Mouse (Mus musculus) stomach, postnatal 0 days (tissue): Measurements from ENCODE around the gene 4921536K21Rik. TPM values are rescaled to one million over a fixed set of nuclear protein-coding genes. Genes with fewer than 3 reads are reported as not detected.

Experiments used
- ATAC-seq: fragments of 200-750 bp; cut with Nextera tagmentation; 2 replicates; pipeline ENCODE4 v1.8.0; 2017; ENCODE audit not compliant: low FRiP score, low TSS enrichment
- DNase-seq: peaks from one replicate; pipeline ENCODE4 v3.0.0-alpha.2; 2016; ENCODE audit warnings: low spot score
- H3K27ac ChIP-seq: fragments of 300-500 bp; sonication (generic); replicated peaks from 2 replicates; pipeline ENCODE4 v1.5.1; 2014; ENCODE audit warnings: mild to moderate bottlenecking, control low read depth
- H3K27me3 ChIP-seq: fragments of 300-500 bp; sonication (generic); 2 replicates; pipeline ENCODE4 v1.6.1; 2014; ENCODE audit warnings: low read length; ENCODE audit not compliant: control insufficient read depth, insufficient read depth
- H3K36me3 ChIP-seq: fragments of 300-500 bp; sonication (generic); 2 replicates; pipeline ENCODE4 v1.6.1; 2014; ENCODE audit warnings: low read length, mixed read lengths; ENCODE audit not compliant: control insufficient read depth, insufficient read depth
- H3K4me1 ChIP-seq: fragments of 300-500 bp; sonication (generic); replicated peaks from 2 replicates; pipeline ENCODE4 v1.6.1; 2014; ENCODE audit warnings: antibody characterized with exemption; ENCODE audit not compliant: control insufficient read depth, insufficient read depth
- H3K4me2 ChIP-seq: fragments of 300-500 bp; sonication (generic); replicated peaks from 2 replicates; pipeline ENCODE4 v1.6.1; 2014; ENCODE audit warnings: low read depth, mild to moderate bottlenecking, control low read depth, moderate library complexity
- H3K4me3 ChIP-seq: fragments of 300-500 bp; sonication (generic); 2 replicates; pipeline ENCODE4 v1.5.1; 2014; ENCODE audit warnings: low read depth, low read length, control low read depth
- H3K9ac ChIP-seq: fragments of 300-500 bp; sonication (generic); 2 replicates; pipeline ENCODE4 v1.6.1; 2014; ENCODE audit warnings: mild to moderate bottlenecking, low read length, control low read depth, mixed read lengths
- H3K9me3 ChIP-seq: fragments of 300-500 bp; sonication (generic); 2 replicates; pipeline ENCODE4 v1.6.1; 2016; ENCODE audit warnings: low read length; ENCODE audit not compliant: control insufficient read depth
- CTCF ChIP-seq: IDR thresholded peaks from 2 replicates; pipeline ENCODE4 v1.5.1; 2016; ENCODE audit warnings: antibody characterized with exemption, low read depth, mild to moderate bottlenecking, moderate library complexity
- EP300 ChIP-seq: optimal IDR thresholded peaks from 2 replicates; pipeline ENCODE3; 2016; ENCODE audit warnings: antibody characterized with exemption
- WGBS: fragments of 180-500 bp; shearing (Covaris S2); extraction: QIAGEN DNeasy Blood & Tissue Kit; methylation state at CpG from one replicate; pipeline ENCODE4 v1.1.7; 2014; 5-methylcytosine and 5-hydroxymethylcytosine counted together
- polyA plus RNA-seq: library from polyadenylated mRNA; unstranded; fragments of >200 nt; fragmentation: Nextera tagmentation; extraction: Ambion mirVana; gene quantifications from 2 replicates; pipeline ENCODE4 v1.2.1, GENCODE M21; 2015

The 4921536K21Rik gene
- polyA plus RNA-seq, 1 experiment from 2014 or later, result 0.12 TPM

DNA sequence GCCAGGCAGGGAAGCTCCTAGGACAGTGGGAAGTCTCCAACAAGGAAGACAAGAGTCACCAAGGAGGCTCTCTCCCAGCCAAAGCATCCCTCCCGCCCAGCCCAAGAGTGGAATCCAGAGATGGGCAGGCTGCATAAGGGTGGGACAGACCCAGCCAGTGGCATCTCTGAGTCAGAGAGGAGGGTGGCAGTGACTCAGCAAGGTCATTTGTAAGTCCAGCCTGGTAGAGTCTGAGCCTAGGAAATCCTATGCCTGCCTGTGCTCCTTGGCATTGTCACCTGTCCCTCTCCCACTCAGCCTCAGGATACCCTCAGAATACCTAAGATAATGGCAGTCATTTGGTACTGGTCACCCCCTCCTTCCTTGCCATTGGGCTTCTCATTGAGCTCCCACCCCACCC lies 10.5 kb upstream of the 4921536K21Rik start:
- no peak overlapping the region for H3K9ac ChIP-seq
- H3K4me1 ChIP-seq, result 0 out of 2 replicates have a peak, but pooled peaks cover 3% of the 10 kb centered on the region
- H3K9me3 ChIP-seq, result no peaks in the 10 kb centered on the region
- no peaks in the 10 kb centered on the region; the same call in 1 of the 2 replicates for H3K36me3 ChIP-seq
- ATAC-seq, result no peak
- WGBS, result 83% methylated on average over 1 of the region's 1 CpGs
- H3K27me3 ChIP-seq, result no peaks in the 10 kb centered on the region
- TF ChIP-seq CTCF (no peak), EP300 (no peak)
- DNase-seq, result no peak
- no peak overlapping the region for H3K4me3 ChIP-seq
- no peak overlapping the region for H3K27ac ChIP-seq
- no peak overlapping the region for H3K4me2 ChIP-seq

DNA sequence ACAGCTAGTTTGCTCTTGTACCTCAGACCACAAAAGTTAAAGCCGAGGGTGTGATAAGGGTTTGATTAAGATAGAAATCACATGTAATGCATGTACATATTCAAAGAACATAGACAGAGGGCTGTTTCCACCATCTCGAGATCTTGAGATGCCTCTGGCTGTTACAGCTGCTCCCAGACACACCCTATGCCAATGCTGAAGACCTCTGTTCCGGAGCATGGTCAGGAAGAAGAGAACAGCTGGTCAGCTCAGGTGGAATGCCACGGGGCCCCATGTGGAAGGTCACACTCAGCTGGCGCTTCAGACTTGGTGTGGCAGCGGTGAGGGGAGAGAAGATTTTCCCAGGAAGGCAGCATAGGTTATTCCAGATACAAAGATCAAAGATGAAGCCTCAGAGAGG lies 9.8 kb upstream of the 4921536K21Rik start:
- ATAC-seq (no peak), DNase-seq (no peak)
- TF ChIP-seq EP300 (no peak), CTCF (no peak)
- WGBS, result 62% methylated on average over 6 of the region's 6 CpGs
- Histone ChIP-seq H3K36me3 (no peaks in the 10 kb centered on the region; the same call in 1 of the 2 replicates), H3K4me1 (0 out of 2 replicates have a peak, but pooled peaks cover 3% of the 10 kb centered on the region), H3K27ac (no peak overlapping the region), H3K9ac (no peak overlapping the region), H3K4me2 (no peak overlapping the region), H3K4me3 (no peak overlapping the region), H3K9me3 (no peaks in the 10 kb centered on the region), H3K27me3 (no peaks in the 10 kb centered on the region)

DNA sequence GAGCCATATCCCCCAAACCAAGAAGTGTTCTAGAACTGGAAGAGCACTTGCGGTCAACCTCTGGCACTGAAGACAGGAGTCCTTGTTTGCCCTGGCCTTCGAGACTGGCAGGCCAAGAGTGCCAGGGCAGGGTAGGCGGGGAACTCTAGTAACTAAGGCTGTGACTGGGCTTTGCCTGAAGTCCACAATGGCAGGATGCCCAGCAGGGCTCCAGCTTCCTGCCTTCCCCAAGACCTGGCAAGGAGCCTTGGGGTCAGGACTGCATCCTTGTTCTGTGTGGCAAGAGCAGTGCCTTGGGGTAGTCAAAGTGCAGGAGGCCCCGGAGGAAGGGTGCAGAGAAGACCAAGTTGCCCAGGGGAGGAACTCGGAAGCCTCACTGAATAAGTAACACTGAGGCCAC lies 8.1 kb upstream of the 4921536K21Rik start:
- no peak for ATAC-seq
- H3K27ac ChIP-seq, result no peak overlapping the region
- H3K9me3 ChIP-seq, result no peaks in the 10 kb centered on the region
- H3K4me3 ChIP-seq, result no peak overlapping the region
- 57% methylated on average over 5 of the region's 5 CpGs for WGBS
- TF ChIP-seq CTCF (no peak), EP300 (no peak)
- H3K9ac ChIP-seq, result no peak overlapping the region
- DNase-seq, result peak; percentile 39
- H3K4me2 ChIP-seq, result no peak overlapping the region
- no peaks in the 10 kb centered on the region for H3K27me3 ChIP-seq
- H3K36me3 ChIP-seq, result peaks cover 2% of the 10 kb centered on the region; the same call in 1 of the 2 replicates
- H3K4me1 ChIP-seq, result 0 out of 2 replicates have a peak, but pooled peaks cover 3% of the 10 kb centered on the region

DNA sequence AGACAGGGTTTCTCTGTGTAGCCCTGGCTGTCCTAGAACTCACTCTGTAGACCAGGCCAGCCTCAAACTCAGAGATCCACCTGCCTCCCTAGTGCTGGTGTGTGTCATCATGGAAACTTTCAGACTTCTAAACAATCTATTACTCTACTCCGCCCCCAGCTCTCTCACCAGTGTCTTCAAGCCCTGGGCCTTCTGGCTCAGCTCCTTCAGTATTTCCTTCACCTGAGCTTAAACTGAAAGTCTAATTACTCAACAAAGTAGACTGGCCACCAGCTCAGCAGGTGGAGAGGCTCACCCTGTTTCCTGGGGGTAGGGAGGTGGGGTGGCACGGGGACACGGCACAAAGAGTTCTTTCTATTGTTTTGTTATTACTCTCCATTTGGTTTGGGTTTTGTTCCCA lies 7.6 kb upstream of the 4921536K21Rik start:
- H3K9me3 ChIP-seq, result no peaks in the 10 kb centered on the region
- DNase-seq (no peak), ATAC-seq (no peak)
- H3K36me3 ChIP-seq, result peaks cover 2% of the 10 kb centered on the region; the same call in 1 of the 2 replicates
- WGBS, result 84% methylated on average over 3 of the region's 3 CpGs
- 0 out of 2 replicates have a peak, but pooled peaks cover 3% of the 10 kb centered on the region for H3K4me1 ChIP-seq
- H3K9ac ChIP-seq, result no peak overlapping the region
- H3K27ac ChIP-seq, result no peak overlapping the region
- H3K4me2 ChIP-seq, result no peak overlapping the region
- H3K27me3 ChIP-seq, result no peaks in the 10 kb centered on the region
- TF ChIP-seq CTCF, result no peak
- no peak for TF ChIP-seq EP300
- H3K4me3 ChIP-seq, result no peak overlapping the region

DNA sequence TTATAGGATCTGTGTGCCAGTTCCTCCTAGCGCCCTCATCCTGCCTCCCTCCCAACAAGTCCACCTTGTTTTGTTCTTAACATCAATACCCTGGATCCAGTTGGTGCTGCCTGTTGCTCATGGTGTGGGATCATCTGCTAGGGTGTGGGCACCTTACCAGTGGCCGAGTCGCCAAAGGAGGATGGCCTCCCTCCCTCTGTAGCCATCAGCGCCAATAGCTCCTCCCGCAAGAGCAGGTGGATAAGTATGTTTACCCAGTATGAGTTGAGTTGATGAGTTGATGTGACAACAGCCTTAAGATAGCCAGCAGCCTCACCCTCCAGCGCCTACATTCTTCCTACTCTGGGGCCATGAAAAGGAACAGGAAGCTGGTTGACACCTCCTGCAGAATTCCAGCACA lies 5.4 kb upstream of the 4921536K21Rik start:
- 65% methylated on average over 6 of the region's 6 CpGs for WGBS
- H3K27me3 ChIP-seq, result no peaks in the 10 kb centered on the region

DNA sequence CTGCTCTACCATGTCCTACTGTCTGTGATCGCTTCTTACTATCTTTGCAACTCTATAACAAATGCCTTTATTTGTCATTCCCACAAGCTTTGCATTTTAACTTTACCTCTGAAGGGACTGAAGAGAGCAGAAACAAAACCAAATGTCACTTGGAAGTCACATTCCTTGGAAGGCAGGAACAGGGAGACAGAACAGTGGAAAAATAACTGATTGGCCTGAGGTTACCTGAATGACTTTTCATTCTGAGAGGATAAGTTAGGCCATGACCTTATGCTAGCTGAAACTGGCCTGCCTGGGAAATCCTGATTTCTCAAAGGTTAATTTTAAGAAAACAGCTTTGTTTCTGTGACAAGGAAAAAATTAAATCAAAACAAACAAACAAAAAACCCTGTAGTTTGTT lies 1.0 kb upstream of the 4921536K21Rik start:
- Histone ChIP-seq H3K9me3 (no peaks in the 10 kb centered on the region), H3K27ac (no peak overlapping the region), H3K4me3 (no peak overlapping the region), H3K36me3 (0 out of 2 replicates have a peak, but pooled peaks cover 2% of the 10 kb centered on the region), H3K27me3 (no peaks in the 10 kb centered on the region), H3K4me2 (no peak overlapping the region), H3K4me1 (no peaks in the 10 kb centered on the region), H3K9ac (no peak overlapping the region)
- WGBS, result 68% methylated on average over 1 of the region's 1 CpGs
- no peak for DNase-seq
- ATAC-seq, result no peak
- TF ChIP-seq CTCF (no peak), EP300 (no peak)

More for the DNA sequence above, 5.4 kb upstream of the 4921536K21Rik start:
- 0 out of 2 replicates have a peak, but pooled peaks cover 2% of the 10 kb centered on the region for H3K36me3 ChIP-seq
- TF ChIP-seq CTCF (no peak), EP300 (no peak)
- H3K9ac ChIP-seq, result no peak overlapping the region
- no peak overlapping the region for H3K4me3 ChIP-seq
- H3K4me1 ChIP-seq, result 0 out of 2 replicates have a peak, but pooled peaks cover 3% of the 10 kb centered on the region
- ATAC-seq, result 0 out of 2 replicates have a peak, but pooled peaks have one; percentile 22
- no peak overlapping the region for H3K27ac ChIP-seq
- no peaks in the 10 kb centered on the region for H3K9me3 ChIP-seq
- DNase-seq, result no peak
- H3K4me2 ChIP-seq, result no peak overlapping the region
